Comparison of ENCODE assay signal across 11 mouse cellular contexts in genomic region chr8:125512561-125512960, GRCm38 (mm10).
"Had no signal": no experiment of that assay in that cellular context is flagged by ENCODE, and none has a peak within 500 bp of the region (broad histone marks: within the 10 kb centered on the region; RNA-seq: fewer than 3 reads in every experiment).

No protein-coding gene starts in this region.

- H3K9me3 ChIP-seq: liver, embryonic 13.5 days had no signal

- H3K4me2 ChIP-seq: liver, embryonic 13.5 days; midbrain, embryonic 11.5 days had no signal

- H3K27ac ChIP-seq: left cerebral cortex, adult 2 months; liver, embryonic 13.5 days had no signal

- H3K4me3 ChIP-seq: left cerebral cortex, adult 2 months; liver, embryonic 13.5 days had no signal

- H3K9ac ChIP-seq: liver, embryonic 13.5 days had no signal

- H3K27me3 ChIP-seq: liver, embryonic 13.5 days had no signal

- DNase-seq: kidney, postnatal 10 days; kidney, postnatal 36 days; layer of hippocampus, postnatal 36 days; liver, embryonic 13.5 days; lung, adult 2 months; lung, postnatal 14 days; midbrain, embryonic 14.5 days; thymus, adult 18-20 months; thymus, postnatal 36 days had no signal

- H3K36me3 ChIP-seq: liver, embryonic 13.5 days had no signal
